ENCODE assay signal across 9 mouse cellular contexts in the genomic region with DNA sequence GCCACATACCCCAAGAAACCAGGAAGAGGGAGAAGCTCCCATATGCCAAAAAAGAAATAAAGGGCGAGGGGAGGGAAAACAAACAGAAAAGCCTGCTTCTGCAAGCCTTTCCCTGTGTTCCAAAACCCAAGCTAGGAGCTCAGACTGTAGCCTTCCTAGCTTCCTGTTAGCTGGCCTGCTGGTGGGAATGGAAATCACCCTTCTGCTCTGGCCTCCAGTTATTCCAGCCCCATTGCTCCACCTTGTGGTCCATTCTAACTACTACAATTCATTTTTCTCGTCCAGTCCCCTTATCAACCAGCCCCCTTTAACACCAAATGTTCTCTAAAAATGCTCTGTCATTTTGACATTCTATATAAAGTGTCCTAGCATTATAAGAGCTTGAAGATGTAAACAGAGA. TPM values are rescaled to one million over a fixed set of nuclear protein-coding genes. Genes with fewer than 3 reads are reported as not detected.
DNase-seq lines count a peak whose midpoint lies in the region; ATAC-seq and TF ChIP-seq lines count a peak whose summit lies in the region.
"Had no signal": no experiment of that assay in that cellular context is flagged by ENCODE, and none has a peak within 500 bp of the region (broad histone marks: within the 10 kb centered on the region; RNA-seq: fewer than 3 reads in every experiment).

No protein-coding gene starts in this region.

- TF ChIP-seq POLR2A in liver, adult 2 months (IDR thresholded peaks at IDR 0.05; ENCODE audit: extremely low read depth, insufficient read depth, low read length), result no peak

- no peak for TF ChIP-seq EP300 in stomach, postnatal 0 days (optimal IDR thresholded peaks at IDR 0.05)

- H3K27me3 ChIP-seq in liver, adult 2 months (ENCODE audit: control insufficient read depth, insufficient read depth, low read length), result no peaks in the 10 kb centered on the region
- no peaks in the 10 kb centered on the region for H3K27me3 ChIP-seq in liver, embryonic 11.5 days (replicated peaks; ENCODE audit: control insufficient read depth, insufficient read depth, low read length)
- H3K27me3 ChIP-seq in forebrain, postnatal 0 days (ENCODE audit: insufficient read depth, low read length), result no peaks in the 10 kb centered on the region
- no peaks in the 10 kb centered on the region for H3K27me3 ChIP-seq in hindbrain, embryonic 15.5 days
- H3K27me3 ChIP-seq in stomach, postnatal 0 days (ENCODE audit: control insufficient read depth, insufficient read depth, low read length), result no peaks in the 10 kb centered on the region

- TF ChIP-seq CTCF in liver, adult 2 months (IDR thresholded peaks at IDR 0.05; ENCODE audit: low read depth, low read length), result peak; percentile 73
- peak; percentile 91 for TF ChIP-seq CTCF in forebrain, postnatal 0 days (IDR thresholded peaks at IDR 0.05; ENCODE audit: low read depth)
- TF ChIP-seq CTCF in stomach, postnatal 0 days (IDR thresholded peaks at IDR 0.05; ENCODE audit: low read depth), result peak; percentile 94

- H3K9ac ChIP-seq in liver, adult 2 months (ENCODE audit: low read depth, low read length), result no peak overlapping the region
- H3K9ac ChIP-seq in liver, embryonic 11.5 days (ENCODE audit: low read depth, low read length), result no peak overlapping the region
- H3K9ac ChIP-seq in forebrain, postnatal 0 days, result no peak overlapping the region
- no peak overlapping the region for H3K9ac ChIP-seq in hindbrain, embryonic 15.5 days
- no peak overlapping the region for H3K9ac ChIP-seq in stomach, postnatal 0 days (ENCODE audit: low read length)

- H3K4me2 ChIP-seq in liver, embryonic 11.5 days, result no peak overlapping the region
- H3K4me2 ChIP-seq in forebrain, postnatal 0 days (ENCODE audit: low read depth), result no peak overlapping the region
- no peak overlapping the region for H3K4me2 ChIP-seq in hindbrain, embryonic 15.5 days
- no peak overlapping the region for H3K4me2 ChIP-seq in stomach, postnatal 0 days (replicated peaks; ENCODE audit: low read depth)

- H3K4me1 ChIP-seq in liver, adult 2 months (ENCODE audit: control insufficient read depth, insufficient read depth, low read length), result no peaks in the 10 kb centered on the region
- H3K4me1 ChIP-seq in liver, embryonic 11.5 days (replicated peaks; ENCODE audit: control insufficient read depth, insufficient read depth, low read length), result no peaks in the 10 kb centered on the region
- no peaks in the 10 kb centered on the region for H3K4me1 ChIP-seq in forebrain, postnatal 0 days (ENCODE audit: insufficient read depth)
- H3K4me1 ChIP-seq in hindbrain, embryonic 15.5 days (replicated peaks), result peaks cover 6% of the 10 kb centered on the region
- H3K4me1 ChIP-seq in stomach, postnatal 0 days (replicated peaks; ENCODE audit: control insufficient read depth, insufficient read depth), result no peaks in the 10 kb centered on the region

- H3K4me3 ChIP-seq in liver, adult 2 months (ENCODE audit: insufficient read depth, low read depth, low read length), result no peak overlapping the region
- H3K4me3 ChIP-seq in liver, embryonic 11.5 days (ENCODE audit: low read depth, low read length), result no peak overlapping the region
- H3K4me3 ChIP-seq in forebrain, postnatal 0 days (ENCODE audit: low read depth, low read length), result no peak overlapping the region
- H3K4me3 ChIP-seq in hindbrain, embryonic 15.5 days, result no peak overlapping the region
- no peak overlapping the region for H3K4me3 ChIP-seq in stomach, postnatal 0 days (ENCODE audit: low read depth, low read length)
- H3K4me3 ChIP-seq: megakaryocyte, embryonic 14.5 days had no signal

- no peaks in the 10 kb centered on the region for H3K9me3 ChIP-seq in liver, embryonic 11.5 days (ENCODE audit: control insufficient read depth, low read length)
- 0 out of 2 replicates have a peak, but pooled peaks cover 4% of the 10 kb centered on the region for H3K9me3 ChIP-seq in forebrain, postnatal 0 days (ENCODE audit: low read length)
- no peaks in the 10 kb centered on the region for H3K9me3 ChIP-seq in hindbrain, embryonic 15.5 days
- H3K9me3 ChIP-seq in stomach, postnatal 0 days (ENCODE audit: control insufficient read depth, low read length), result no peaks in the 10 kb centered on the region

- H3K36me3 ChIP-seq in liver, adult 2 months (ENCODE audit: control insufficient read depth, insufficient read depth, low read length), result no peaks in the 10 kb centered on the region
- no peaks in the 10 kb centered on the region for H3K36me3 ChIP-seq in liver, embryonic 11.5 days (ENCODE audit: control insufficient read depth, insufficient read depth, low read length)
- no peaks in the 10 kb centered on the region for H3K36me3 ChIP-seq in forebrain, postnatal 0 days (ENCODE audit: insufficient read depth)
- no peaks in the 10 kb centered on the region for H3K36me3 ChIP-seq in hindbrain, embryonic 15.5 days
- H3K36me3 ChIP-seq in stomach, postnatal 0 days (ENCODE audit: control insufficient read depth, insufficient read depth, low read length), result no peaks in the 10 kb centered on the region

- no peak overlapping the region for H3K27ac ChIP-seq in liver, adult 2 months (replicated peaks; ENCODE audit: insufficient read depth, low read depth, low read length)
- H3K27ac ChIP-seq in liver, embryonic 11.5 days (ENCODE audit: low read depth, low read length), result no peak overlapping the region
- no peak overlapping the region for H3K27ac ChIP-seq in forebrain, postnatal 0 days (ENCODE audit: low read depth, low read length)
- H3K27ac ChIP-seq in hindbrain, embryonic 15.5 days (replicated peaks), result no peak overlapping the region
- H3K27ac ChIP-seq in stomach, postnatal 0 days (replicated peaks), result no peak overlapping the region

- DNase-seq in liver, adult 2 months (ENCODE audit: extremely low read depth, low read depth, low spot score), result peak; percentile 24
- no peak for DNase-seq in liver, embryonic 11.5 days (ENCODE audit: low spot score)
- DNase-seq in cerebellum, adult 11-12 months, result peak; percentile 70
- DNase-seq in forebrain, postnatal 0 days, result peak; percentile 88
- peak; percentile 67 to 76 for DNase-seq in layer of hippocampus, postnatal 10 days (ENCODE audit: low spot score in 2 of 2)
- DNase-seq in mesoderm, embryonic 11.5 days (ENCODE audit: low read depth, low spot score), result peak; percentile 86
- peak; percentile 48 for DNase-seq in stomach, postnatal 0 days (ENCODE audit: low spot score)

- WGBS in liver, adult 2 months, result 14% methylated on average over 2 of the region's 2 CpGs
- 4% methylated on average over 2 of the region's 2 CpGs for WGBS in liver, embryonic 11.5 days
- WGBS in forebrain, postnatal 0 days, result 3% methylated on average over 2 of the region's 2 CpGs
- WGBS in hindbrain, embryonic 15.5 days, result 3% methylated on average over 2 of the region's 2 CpGs
- WGBS in stomach, postnatal 0 days, result 10% methylated on average over 2 of the region's 2 CpGs

- no peaks in the 10 kb centered on the region for H3K79me2 ChIP-seq in liver, adult 2 months (ENCODE audit: control insufficient read depth, insufficient read depth, low read length)

- no peak for ATAC-seq in liver, embryonic 11.5 days (replicated peaks; ENCODE audit: low FRiP score)
- peak; percentile 87 for ATAC-seq in forebrain, postnatal 0 days
- ATAC-seq in hindbrain, embryonic 15.5 days (ENCODE audit: low FRiP score, low read depth), result peak; percentile 77
- peak; percentile 86 for ATAC-seq in stomach, postnatal 0 days (ENCODE audit: low FRiP score, low TSS enrichment)

RNA-seq across cellular contexts. Expression of a gene that starts 20.9 kb away (rescaled TPM):
- total RNA-seq in liver, adult 2 months (2014; rRNA removed), result 1.5 and 1.7 TPM in 2 replicates
- 0.81 and 1.4 TPM in 2 replicates for polyA plus RNA-seq in liver, adult 2 months (2012; rRNA removed)
- 26.3 and 31.6 TPM in 2 replicates for polyA plus RNA-seq in liver, embryonic 11.5 days (2014; fragmentation: Nextera tagmentation; extraction: Ambion mirVana)
- 37.1 and 44.0 TPM in 2 replicates for total RNA-seq in forebrain, postnatal 0 days (2014; rRNA removed)
- polyA plus RNA-seq in forebrain, postnatal 0 days (2015; fragmentation: Nextera tagmentation; extraction: Ambion mirVana), result 20.6 and 27.7 TPM in 2 replicates
- polyA plus RNA-seq in hindbrain, embryonic 15.5 days (2015; fragmentation: Nextera tagmentation; extraction: Ambion mirVana), result 46.7 and 49.9 TPM in 2 replicates
- 10 to 100 TPM; 24.3 to 26.5 TPM for total RNA-seq in layer of hippocampus, postnatal 10 days (2021)
- polyA plus RNA-seq in stomach, postnatal 0 days (2015; fragmentation: Nextera tagmentation; extraction: Ambion mirVana), result 28.8 and 30.8 TPM in 2 replicates
